Mouse (Mus musculus) lung, adult 2 months (tissue): ENCODE results near the gene Dhx9. TPM values are rescaled to one million over a fixed set of nuclear protein-coding genes. Genes with fewer than 3 reads are reported as not detected.

Experiments used
- DNase-seq: peaks from one replicate; pipeline ENCODE4 v3.0.0; 2022
- H3K4me1 ChIP-seq: fragments of 200-500 bp; 2 replicates; pipeline ENCODE4 v1.6.1; 2011; ENCODE audit warnings: low read length; ENCODE audit not compliant: control insufficient read depth, insufficient read depth
- H3K4me3 ChIP-seq: fragments of 200-500 bp; replicated peaks from 2 replicates; pipeline ENCODE3; 2011; ENCODE audit warnings: low read depth, mild to moderate bottlenecking, control low read depth, low read length; ENCODE audit errors: extremely low read depth
- CTCF ChIP-seq: fragments of 200-500 bp; IDR thresholded peaks from 2 replicates; pipeline ENCODE4 v1.5.1; 2011; ENCODE audit warnings: mild to moderate bottlenecking, low read length, control low read depth; ENCODE audit not compliant: insufficient read depth
- POLR2A ChIP-seq: fragments of 200-500 bp; IDR thresholded peaks from 2 replicates; pipeline ENCODE4 v1.6.1; 2011; ENCODE audit warnings: low read depth, mild to moderate bottlenecking, control low read depth, low read length, borderline replicate concordance; ENCODE audit errors: extremely low read depth
- whole genome bisulfite sequencing: fragments of 180-500 bp; shearing (Covaris S2); methylation state at CpG from one replicate; pipeline ENCODE4 v1.1.7; 2018; 5-methylcytosine and 5-hydroxymethylcytosine counted together
- polyA plus RNA-seq: library from polyadenylated mRNA; depleted of rRNA; stranded (reverse); fragments of >200 nt; gene quantifications from 2 replicates; pipeline ENCODE4 v1.2.3, GENCODE M21; 2012

Gene Dhx9
- polyA plus RNA-seq, 1 experiment = 16.1 TPM

DNA sequence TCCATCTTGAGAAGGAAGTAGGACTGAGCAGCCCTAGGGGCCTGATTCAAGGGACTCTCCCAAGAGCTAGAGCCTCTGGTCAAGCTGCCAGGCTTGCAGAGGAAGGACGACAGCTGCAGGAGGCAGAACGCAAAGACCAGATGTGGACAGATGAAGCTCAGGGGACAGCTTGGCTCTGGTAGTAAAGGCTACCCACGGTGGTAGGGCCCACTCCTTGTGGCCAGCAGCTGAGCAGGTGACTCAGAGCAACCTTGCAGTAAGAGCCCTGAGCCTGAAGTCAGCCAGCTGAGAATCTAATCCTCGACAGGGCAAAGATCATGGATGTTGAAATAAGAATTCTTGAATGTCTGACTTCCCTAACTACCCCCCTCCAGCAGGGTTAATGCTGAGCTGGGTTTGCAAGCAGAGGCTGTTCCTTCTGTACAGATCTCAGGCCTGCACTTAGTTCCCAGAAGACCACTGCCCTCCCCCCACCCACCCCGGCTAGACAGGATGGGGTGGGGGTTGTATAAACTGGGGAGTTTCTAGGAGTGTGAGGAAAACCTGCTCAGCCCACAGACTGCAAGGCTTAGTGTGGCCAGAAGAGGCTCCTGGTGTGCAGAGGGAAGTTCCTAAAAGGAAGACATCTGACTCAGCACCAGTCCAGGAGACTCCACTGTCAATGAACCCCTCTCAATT lies 14.3 kb upstream of the Dhx9 start:
- Histone ChIP-seq H3K4me1 (no peaks in the 10 kb centered on the region), H3K4me3 (no peak overlapping the region)
- TF ChIP-seq POLR2A (no peak), CTCF (no peak)
- DNase-seq = no peak
- 39% methylated on average over 5 of the region's 5 CpGs for WGBS

DNA sequence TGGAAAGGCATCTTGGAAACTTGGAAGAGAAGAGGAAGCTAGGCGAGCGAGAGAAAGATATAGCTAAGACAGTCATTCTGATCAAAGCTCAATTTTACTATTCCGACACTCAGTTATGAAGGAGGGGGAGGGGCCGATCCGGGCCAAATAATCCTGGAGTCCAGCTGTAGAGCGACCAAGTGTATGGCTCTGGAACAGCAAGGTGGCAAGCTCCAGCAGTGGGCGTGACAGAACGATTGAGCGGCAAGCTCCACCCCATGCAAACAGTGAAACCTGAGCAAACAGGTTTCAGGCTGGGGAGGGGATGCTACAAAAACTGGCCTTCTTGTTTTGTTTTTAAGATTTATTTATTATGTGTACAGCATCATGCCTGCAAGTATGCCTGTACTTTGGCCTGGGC lies 12.6 kb upstream of the Dhx9 start:
- no peak for DNase-seq

DNA sequence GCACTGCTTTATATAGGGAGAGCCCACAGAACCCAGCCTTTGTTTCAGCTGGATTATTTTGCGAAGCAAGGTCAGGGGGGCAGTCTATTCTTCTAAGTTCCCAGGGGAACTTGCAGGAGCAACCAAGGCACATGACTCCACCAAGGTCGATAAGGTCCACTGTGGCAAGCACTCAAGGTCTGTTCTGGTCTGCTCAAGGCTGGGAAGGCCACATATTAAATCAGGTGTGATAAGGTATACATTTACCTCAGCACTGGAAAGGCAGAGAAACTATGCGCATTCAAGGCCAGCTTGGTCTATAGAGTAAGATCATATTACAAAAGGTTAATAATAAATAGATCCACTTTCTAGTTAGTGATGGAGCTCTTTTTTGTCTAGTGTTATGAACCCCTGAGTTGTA lies 8.6 kb upstream of the Dhx9 start:
- Histone ChIP-seq H3K4me1 (no peaks in the 10 kb centered on the region), H3K4me3 (no peak overlapping the region)
- TF ChIP-seq CTCF = no peak
- TF ChIP-seq POLR2A = no peak
- DNase-seq = no peak
- WGBS = 74% methylated on average over 3 of the region's 3 CpGs

More for the DNA sequence above, 12.6 kb upstream of the Dhx9 start:
- H3K4me1 ChIP-seq = no peaks in the 10 kb centered on the region
- WGBS = 80% methylated on average over 9 of the region's 9 CpGs
- H3K4me3 ChIP-seq = no peak overlapping the region
- TF ChIP-seq POLR2A (no peak), CTCF (no peak)

DNA sequence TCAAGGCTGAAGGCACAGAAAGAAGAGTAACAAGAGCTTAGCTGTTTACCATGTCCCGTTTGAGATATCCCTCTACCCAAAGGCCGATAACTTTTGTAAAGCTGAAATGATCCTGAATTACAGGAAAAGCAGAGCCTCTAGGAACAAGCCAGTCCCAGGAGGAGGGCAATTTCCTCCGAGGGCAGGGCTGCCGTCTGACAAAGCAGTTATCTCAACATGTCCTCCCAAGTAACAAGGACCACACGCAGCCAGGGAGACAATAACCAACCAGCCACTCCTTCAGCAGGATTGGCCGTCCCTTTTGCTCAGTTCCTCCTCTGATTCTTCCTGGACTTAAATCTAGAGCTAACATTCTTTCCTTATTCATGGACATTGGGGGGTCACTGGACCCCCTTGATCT lies 6.5 kb upstream of the Dhx9 start:
- TF ChIP-seq POLR2A = no peak
- no peak for TF ChIP-seq CTCF
- no peak for DNase-seq
- WGBS = 29% methylated on average over 6 of the region's 6 CpGs
- Histone ChIP-seq H3K4me1 (no peaks in the 10 kb centered on the region), H3K4me3 (no peak overlapping the region)

DNA sequence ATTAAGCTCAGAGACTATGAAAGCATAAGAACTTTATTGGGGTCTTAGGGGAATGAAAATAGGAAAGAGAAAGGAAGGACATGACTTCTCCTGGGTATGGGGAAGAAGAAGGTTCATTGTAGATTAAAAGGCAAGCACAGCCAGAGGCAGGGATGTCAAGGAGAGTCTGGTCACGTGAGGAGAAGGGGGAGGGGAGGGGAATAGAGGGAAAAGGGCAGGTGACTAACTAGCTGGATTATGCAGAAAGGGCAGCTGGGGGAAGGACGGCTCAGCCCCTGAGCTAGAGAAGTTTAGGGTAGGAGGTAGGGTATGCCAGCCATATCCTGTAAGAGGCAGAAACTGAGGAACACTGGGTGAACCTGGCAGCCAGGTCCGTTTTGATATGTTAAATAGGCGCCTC lies 5.9 kb upstream of the Dhx9 start:
- no peak for TF ChIP-seq CTCF
- no peaks in the 10 kb centered on the region for H3K4me1 ChIP-seq
- WGBS = 41% methylated on average over 4 of the region's 4 CpGs
- DNase-seq = no peak
- no peak overlapping the region for H3K4me3 ChIP-seq

DNA sequence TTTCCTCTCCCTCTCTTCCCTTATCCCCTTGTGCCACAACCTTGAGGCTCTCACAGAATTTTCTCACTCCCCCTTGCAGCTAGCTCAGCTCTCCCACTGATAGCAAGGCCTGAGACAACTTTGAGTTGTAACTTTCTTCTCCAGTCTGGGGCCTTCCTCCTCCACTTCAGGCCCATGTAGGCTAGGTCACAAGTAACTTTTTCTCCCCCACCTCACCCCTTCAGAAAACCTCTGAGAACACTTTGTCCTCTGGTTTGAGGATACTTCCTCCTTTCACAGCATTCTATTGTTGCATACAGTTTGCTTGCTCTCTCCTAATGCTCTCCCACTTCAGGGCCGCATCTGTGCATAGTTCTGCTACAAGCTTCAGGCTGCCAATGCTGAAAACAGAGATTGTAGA lies 4.4 kb upstream of the Dhx9 start:
- 84% methylated on average over 1 of the region's 1 CpGs for WGBS
- TF ChIP-seq CTCF (no peak), POLR2A (no peak)
- DNase-seq = no peak
- H3K4me1 ChIP-seq = no peaks in the 10 kb centered on the region
- no peak overlapping the region for H3K4me3 ChIP-seq

DNA sequence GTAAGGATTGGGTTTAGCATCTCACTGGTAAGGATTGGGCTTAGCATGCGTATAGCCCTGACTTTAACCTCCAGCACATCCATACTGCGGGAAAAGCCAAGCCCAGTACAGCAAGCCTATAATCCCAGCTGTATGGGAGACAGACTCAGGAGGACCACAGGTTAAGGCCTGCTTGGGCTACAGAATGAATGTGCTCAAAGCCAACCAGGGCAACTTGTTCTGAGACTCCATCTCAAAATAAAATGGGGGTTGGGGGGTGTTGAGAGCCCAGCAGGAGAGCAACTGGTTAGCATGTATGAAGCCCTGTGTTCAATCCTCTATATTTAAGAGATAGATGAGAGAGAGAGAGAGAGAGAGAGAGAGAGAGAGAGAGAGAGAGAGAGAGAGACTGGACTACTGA lies 3.9 kb upstream of the Dhx9 start:
- H3K4me1 ChIP-seq = no peaks in the 10 kb centered on the region
- TF ChIP-seq CTCF = no peak
- TF ChIP-seq POLR2A = no peak
- no peak for DNase-seq
- H3K4me3 ChIP-seq = no peak overlapping the region
- 86% methylated on average over 2 of the region's 2 CpGs for WGBS

DNA sequence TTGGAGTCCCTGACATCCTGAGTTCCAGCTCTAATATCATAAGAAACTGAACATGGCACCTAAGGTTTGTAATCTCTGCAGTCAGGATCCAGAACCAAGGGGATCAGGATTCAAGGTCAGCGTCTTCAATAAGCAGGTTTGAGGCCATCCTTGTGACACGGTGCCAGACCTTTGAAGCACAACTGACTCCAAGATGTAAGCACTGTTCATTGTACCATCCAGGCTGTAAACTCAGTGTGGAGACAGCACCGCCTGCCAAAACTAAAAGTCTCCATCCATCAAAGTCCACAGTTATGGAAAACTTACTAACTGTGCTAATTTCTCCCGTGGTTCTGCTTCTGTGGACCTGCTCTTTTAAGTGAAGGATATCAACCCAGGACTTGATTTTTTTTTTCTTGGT lies 2.5 kb upstream of the Dhx9 start:
- TF ChIP-seq CTCF (no peak), POLR2A (no peak)
- peaks cover 5% of the 10 kb centered on the region for H3K4me1 ChIP-seq
- no peak overlapping the region for H3K4me3 ChIP-seq
- no peak for DNase-seq
- WGBS = 67% methylated on average over 4 of the region's 4 CpGs

DNA sequence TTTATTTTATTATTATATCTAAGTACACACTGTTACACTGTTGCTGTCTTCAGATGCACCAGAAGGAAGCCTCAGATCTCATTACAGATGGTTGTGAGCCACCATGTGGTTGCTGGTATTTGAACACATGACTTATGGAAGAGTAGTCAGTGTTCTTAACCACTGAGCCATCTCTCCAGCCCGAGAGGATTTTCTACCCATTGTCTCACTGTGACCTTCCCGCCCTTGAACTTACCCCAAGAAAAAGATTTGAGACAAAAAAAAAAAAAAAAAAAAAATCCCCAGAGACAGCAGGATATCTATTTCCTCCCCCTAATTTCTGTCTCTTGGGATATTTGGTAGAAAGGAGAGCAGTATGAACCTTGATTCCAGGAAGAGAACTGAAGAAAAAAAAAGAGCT lies 2.1 kb upstream of the Dhx9 start:
- TF ChIP-seq CTCF (no peak), POLR2A (no peak)
- Histone ChIP-seq H3K4me1 (peaks cover 5% of the 10 kb centered on the region), H3K4me3 (no peak overlapping the region)
- 56% methylated on average over 2 of the region's 2 CpGs for WGBS
- no peak for DNase-seq

DNA sequence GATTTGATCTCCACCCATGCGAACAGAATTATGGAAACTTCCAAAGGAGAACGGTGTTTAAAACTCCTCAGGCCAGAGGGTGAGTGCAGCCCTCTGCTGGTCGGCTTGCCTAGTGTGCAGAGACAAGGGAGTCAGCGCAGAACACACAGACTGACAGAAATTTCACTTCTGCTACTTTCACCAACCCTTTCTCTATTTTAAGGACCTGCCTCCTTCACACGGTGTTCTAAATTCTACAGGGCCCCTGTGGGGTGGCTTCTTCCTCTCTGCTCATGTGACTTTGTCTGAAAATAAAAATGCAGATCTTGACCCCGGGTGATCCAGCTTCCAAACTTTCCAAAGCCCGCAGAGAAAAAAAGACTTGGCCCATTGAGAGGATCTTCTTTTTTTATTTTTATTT lies 1.7 kb upstream of the Dhx9 start:
- DNase-seq = no peak

More for the DNA sequence above, 1.7 kb upstream of the Dhx9 start:
- TF ChIP-seq POLR2A = no peak
- TF ChIP-seq CTCF = peak; percentile 33; the same call in 1 of the 2 replicates
- 49% methylated on average over 7 of the region's 7 CpGs for WGBS
- H3K4me1 ChIP-seq = peaks cover 5% of the 10 kb centered on the region
- H3K4me3 ChIP-seq = no peak overlapping the region
